Mouse (Mus musculus): ENCODE results near the gene Fam189a1. TPM values are rescaled to one million over a fixed set of nuclear protein-coding genes. Genes with fewer than 3 reads are reported as not detected.

Fam189a1 gene
- polyA plus RNA-seq, 1 experiment, result not detected

DNA sequence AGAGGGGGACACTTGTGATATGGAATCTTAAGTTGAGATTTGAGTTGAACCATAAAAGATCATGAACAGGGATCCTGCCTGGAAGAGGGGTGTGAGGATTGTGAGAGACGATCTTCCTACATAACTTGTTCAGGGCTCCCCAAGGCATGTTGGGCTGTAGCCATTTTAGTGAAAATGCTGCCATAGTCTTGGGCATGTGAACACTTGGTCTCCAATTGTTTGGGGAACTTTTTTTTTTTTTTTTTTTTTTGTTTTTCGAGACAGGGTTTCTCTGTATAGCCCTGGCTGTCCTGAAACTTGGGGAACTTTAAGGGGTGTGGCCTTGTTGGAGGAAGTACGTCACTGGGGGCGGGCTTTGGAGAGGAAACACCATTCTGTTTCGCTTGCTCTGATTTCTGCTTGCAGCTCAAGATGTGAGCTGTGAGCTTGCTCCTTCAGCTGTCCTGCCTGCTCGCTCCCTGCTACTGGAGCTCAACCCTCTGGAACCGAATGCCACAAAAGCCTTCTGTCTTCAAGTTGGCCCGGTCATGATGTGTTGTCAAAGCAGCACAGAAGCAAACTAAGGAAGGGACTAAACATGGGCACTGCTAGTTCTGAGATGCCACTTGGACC, 385.5 kb downstream of the Fam189a1 start:
- no peaks in the 10 kb centered on the region for H3K27me3 ChIP-seq (ENCODE audit: control insufficient read depth)
- no peaks in the 10 kb centered on the region for H3K4me1 ChIP-seq (ENCODE audit: control insufficient read depth)
- no peaks in the 10 kb centered on the region for H3K36me3 ChIP-seq (ENCODE audit: control insufficient read depth)
- H3K4me3 ChIP-seq (replicated peaks), result no peak overlapping the region
- H3K9me3 ChIP-seq (ENCODE audit: control insufficient read depth, low read length), result peaks cover 38% of the 10 kb centered on the region
- TF ChIP-seq GATA1 (IDR thresholded peaks at IDR 0.05; ENCODE audit: low read length) (no peak), TAL1 (IDR thresholded peaks at IDR 0.05; ENCODE audit: low read length) (no peak)

DNA sequence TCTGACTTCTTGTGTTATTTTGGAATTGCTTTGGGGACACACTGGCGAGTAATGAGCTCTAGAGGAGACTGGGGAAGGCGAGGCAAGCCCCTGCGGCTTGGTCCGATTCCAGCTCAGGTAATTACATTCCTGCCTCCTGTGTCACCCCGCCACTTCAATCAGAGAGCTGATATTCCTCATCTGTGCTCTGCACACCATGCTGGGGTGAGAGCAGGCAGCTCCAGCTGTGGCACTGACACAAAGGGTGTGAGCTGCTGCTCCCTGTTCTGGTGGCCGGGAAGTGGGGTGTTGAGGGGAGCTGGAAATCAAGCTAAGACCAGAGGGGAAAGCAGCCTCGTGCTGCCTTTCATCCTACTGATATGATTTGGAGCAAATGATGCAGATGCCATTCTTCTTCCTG, 386.6 kb downstream of the Fam189a1 start:
- Histone ChIP-seq H3K9me3 (ENCODE audit: control insufficient read depth, low read length) (peaks cover 31% of the 10 kb centered on the region), H3K27me3 (ENCODE audit: control insufficient read depth) (no peaks in the 10 kb centered on the region), H3K36me3 (ENCODE audit: control insufficient read depth) (no peaks in the 10 kb centered on the region), H3K4me3 (replicated peaks) (no peak overlapping the region), H3K4me1 (ENCODE audit: control insufficient read depth) (no peaks in the 10 kb centered on the region)
- TF ChIP-seq TAL1 (IDR thresholded peaks at IDR 0.05; ENCODE audit: low read length), result no peak
- no peak for TF ChIP-seq GATA1 (IDR thresholded peaks at IDR 0.05; ENCODE audit: low read length)

- Histone ChIP-seq H3K4me3 (replicated peaks) (no peak overlapping the region), H3K9me3 (ENCODE audit: control insufficient read depth, low read length) (peaks cover 21% of the 10 kb centered on the region), H3K27me3 (ENCODE audit: control insufficient read depth) (no peaks in the 10 kb centered on the region), H3K36me3 (ENCODE audit: control insufficient read depth) (no peaks in the 10 kb centered on the region), H3K4me1 (ENCODE audit: control insufficient read depth) (no peaks in the 10 kb centered on the region)
- TF ChIP-seq GATA1 (IDR thresholded peaks at IDR 0.05; ENCODE audit: low read length), result no peak
- TF ChIP-seq TAL1 (IDR thresholded peaks at IDR 0.05; ENCODE audit: low read length), result no peak
Measured at GRCm38 (mm10) chr7:64765595-64765994, 390.8 kb downstream of the Fam189a1 start.

- Histone ChIP-seq H3K4me1 (ENCODE audit: control insufficient read depth) (no peaks in the 10 kb centered on the region), H3K27me3 (ENCODE audit: control insufficient read depth) (no peaks in the 10 kb centered on the region), H3K36me3 (ENCODE audit: control insufficient read depth) (no peaks in the 10 kb centered on the region), H3K4me3 (replicated peaks) (no peak overlapping the region), H3K9me3 (ENCODE audit: control insufficient read depth, low read length) (peaks cover 7% of the 10 kb centered on the region)
- TF ChIP-seq TAL1 (IDR thresholded peaks at IDR 0.05; ENCODE audit: low read length), result no peak
- TF ChIP-seq GATA1 (IDR thresholded peaks at IDR 0.05; ENCODE audit: low read length), result no peak
Measured at GRCm38 (mm10) chr7:64755141-64755540, 401.2 kb downstream of the Fam189a1 start.

DNA sequence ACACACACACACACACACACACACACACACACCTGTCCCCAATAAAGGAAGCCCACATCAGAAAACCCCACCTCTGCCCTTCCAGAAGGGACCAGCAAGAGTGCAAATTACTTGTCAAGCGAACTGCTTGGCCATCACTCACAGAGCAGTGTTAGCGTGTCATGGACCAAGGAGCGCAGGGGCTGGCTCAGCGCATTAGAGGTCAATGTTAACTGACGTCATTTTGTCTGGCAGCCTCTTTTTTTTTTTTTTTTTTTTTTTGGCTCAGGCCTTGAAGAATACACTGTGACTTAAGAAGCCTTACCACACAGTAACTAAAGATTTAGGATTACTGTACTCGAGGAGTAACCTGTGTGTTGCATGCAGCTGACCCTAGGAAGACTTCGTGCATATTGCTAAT, 402.2 kb downstream of the Fam189a1 start:
- H3K9me3 ChIP-seq (ENCODE audit: control insufficient read depth, low read length), result peaks cover 4% of the 10 kb centered on the region
- H3K4me1 ChIP-seq (ENCODE audit: control insufficient read depth), result no peaks in the 10 kb centered on the region
- no peak for TF ChIP-seq GATA1 (IDR thresholded peaks at IDR 0.05; ENCODE audit: low read length)
- TF ChIP-seq TAL1 (IDR thresholded peaks at IDR 0.05; ENCODE audit: low read length), result no peak
- no peaks in the 10 kb centered on the region for H3K36me3 ChIP-seq (ENCODE audit: control insufficient read depth)
- H3K4me3 ChIP-seq (replicated peaks), result no peak overlapping the region
- no peaks in the 10 kb centered on the region for H3K27me3 ChIP-seq (ENCODE audit: control insufficient read depth)

- Histone ChIP-seq H3K36me3 (ENCODE audit: control insufficient read depth) (no peaks in the 10 kb centered on the region), H3K27me3 (ENCODE audit: control insufficient read depth) (no peaks in the 10 kb centered on the region), H3K9me3 (ENCODE audit: control insufficient read depth, low read length) (no peaks in the 10 kb centered on the region; the same call in 1 of the 2 replicates), H3K4me3 (replicated peaks) (no peak overlapping the region), H3K4me1 (ENCODE audit: control insufficient read depth) (no peaks in the 10 kb centered on the region)
- TF ChIP-seq TAL1 (IDR thresholded peaks at IDR 0.05; ENCODE audit: low read length) (no peak), GATA1 (IDR thresholded peaks at IDR 0.05; ENCODE audit: low read length) (no peak)
Measured at GRCm38 (mm10) chr7:64753678-64754077, 402.7 kb downstream of the Fam189a1 start.

GRCm38 (mm10) chr7:64752133-64752532, 404.2 kb downstream of the Fam189a1 start:
- H3K27me3 ChIP-seq (ENCODE audit: control insufficient read depth), result no peaks in the 10 kb centered on the region
- TF ChIP-seq GATA1 (IDR thresholded peaks at IDR 0.05; ENCODE audit: low read length) (no peak), TAL1 (IDR thresholded peaks at IDR 0.05; ENCODE audit: low read length) (no peak)
- H3K4me1 ChIP-seq (ENCODE audit: control insufficient read depth), result no peaks in the 10 kb centered on the region
- no peaks in the 10 kb centered on the region; the same call in 1 of the 2 replicates for H3K9me3 ChIP-seq (ENCODE audit: control insufficient read depth, low read length)
- no peaks in the 10 kb centered on the region for H3K36me3 ChIP-seq (ENCODE audit: control insufficient read depth)
- no peak overlapping the region for H3K4me3 ChIP-seq (replicated peaks)

DNA sequence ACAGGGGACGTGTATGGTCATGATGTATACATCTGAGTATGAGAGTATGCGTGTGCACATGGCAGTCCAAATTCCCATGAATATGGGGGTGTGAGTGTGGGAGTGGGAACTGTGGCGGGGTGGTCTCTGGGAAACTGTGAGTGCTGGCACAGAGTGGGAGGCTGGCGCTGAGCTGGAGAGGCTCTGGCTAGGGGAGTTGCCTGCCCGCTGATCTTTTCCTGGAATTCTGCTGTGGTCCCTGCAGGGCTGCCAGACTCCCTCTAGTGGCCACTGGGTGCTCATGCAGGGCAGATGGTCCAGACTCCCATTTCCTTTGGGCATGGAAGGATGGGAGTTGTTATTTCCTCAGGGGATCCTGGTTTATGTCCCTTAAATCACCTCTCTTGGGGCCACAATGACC, 404.9 kb downstream of the Fam189a1 start:
- no peaks in the 10 kb centered on the region; the same call in 1 of the 2 replicates for H3K9me3 ChIP-seq (ENCODE audit: control insufficient read depth, low read length)
- H3K4me1 ChIP-seq (ENCODE audit: control insufficient read depth), result no peaks in the 10 kb centered on the region
- H3K36me3 ChIP-seq (ENCODE audit: control insufficient read depth), result no peaks in the 10 kb centered on the region
- H3K4me3 ChIP-seq (replicated peaks), result no peak overlapping the region
- no peak for TF ChIP-seq TAL1 (IDR thresholded peaks at IDR 0.05; ENCODE audit: low read length)
- no peak for TF ChIP-seq GATA1 (IDR thresholded peaks at IDR 0.05; ENCODE audit: low read length)
- no peaks in the 10 kb centered on the region for H3K27me3 ChIP-seq (ENCODE audit: control insufficient read depth)

- Histone ChIP-seq H3K4me1 (ENCODE audit: control insufficient read depth) (no peaks in the 10 kb centered on the region), H3K4me3 (replicated peaks) (no peak overlapping the region), H3K27me3 (ENCODE audit: control insufficient read depth) (no peaks in the 10 kb centered on the region), H3K9me3 (ENCODE audit: control insufficient read depth, low read length) (no peaks in the 10 kb centered on the region), H3K36me3 (ENCODE audit: control insufficient read depth) (no peaks in the 10 kb centered on the region)
- TF ChIP-seq GATA1 (IDR thresholded peaks at IDR 0.05; ENCODE audit: low read length) (no peak), TAL1 (IDR thresholded peaks at IDR 0.05; ENCODE audit: low read length) (no peak)
Measured at GRCm38 (mm10) chr7:64743610-64744009, 412.8 kb downstream of the Fam189a1 start.
